10 mouse cellular contexts compared by ENCODE assay signal in genomic region chr12:17089710-17090339, GRCm38 (mm10).
A peak's percentile ranks its signal among the peaks of the same experiment; 100 is the strongest.
DNase-seq lines count a peak whose midpoint lies in the region; ATAC-seq and TF ChIP-seq lines count a peak whose summit lies in the region.
"Had no signal": no experiment of that assay in that cellular context is flagged by ENCODE, and none has a peak within 500 bp of the region (broad histone marks: within the 10 kb centered on the region; RNA-seq: fewer than 3 reads in every experiment).

No protein-coding gene starts in this region.

- no peaks in the 10 kb centered on the region for H3K9me3 ChIP-seq in forebrain, embryonic 15.5 days
- no peaks in the 10 kb centered on the region for H3K9me3 ChIP-seq in forebrain, embryonic 16.5 days (ENCODE audit: control insufficient read depth, low read length)
- H3K9me3 ChIP-seq in neural tube, embryonic 14.5 days (ENCODE audit: control insufficient read depth, low read length): no peaks in the 10 kb centered on the region

- no peaks in the 10 kb centered on the region for H3K27me3 ChIP-seq in forebrain, embryonic 15.5 days
- no peaks in the 10 kb centered on the region for H3K27me3 ChIP-seq in forebrain, embryonic 16.5 days (replicated peaks; ENCODE audit: control insufficient read depth, insufficient read depth, low read length)
- H3K27me3 ChIP-seq in neural tube, embryonic 14.5 days (ENCODE audit: control insufficient read depth, insufficient read depth, low read length): no peaks in the 10 kb centered on the region

- no peak overlapping the region for H3K4me2 ChIP-seq in forebrain, embryonic 15.5 days (replicated peaks)
- no peak overlapping the region for H3K4me2 ChIP-seq in forebrain, embryonic 16.5 days (ENCODE audit: low read length)
- no peak overlapping the region for H3K4me2 ChIP-seq in neural tube, embryonic 14.5 days (ENCODE audit: low read depth, low read length)

- no peak overlapping the region for H3K4me3 ChIP-seq in forebrain, embryonic 15.5 days
- no peak overlapping the region for H3K4me3 ChIP-seq in forebrain, embryonic 16.5 days (replicated peaks; ENCODE audit: low read length)
- no peak overlapping the region for H3K4me3 ChIP-seq in layer of hippocampus, adult 2 months
- no peak overlapping the region for H3K4me3 ChIP-seq in gastrocnemius, adult 2 months
- no peak overlapping the region for H3K4me3 ChIP-seq in neural tube, embryonic 14.5 days (ENCODE audit: low read depth, low read length)
- H3K4me3 ChIP-seq: erythroblast, embryonic 14.5 days had no signal

- 40% methylated on average over 7 of the region's 7 CpGs for WGBS in forebrain, embryonic 15.5 days
- WGBS in forebrain, embryonic 16.5 days: 44% methylated on average over 7 of the region's 7 CpGs
- 47% methylated on average over 7 of the region's 7 CpGs for WGBS in neural tube, embryonic 14.5 days

- H3K27ac ChIP-seq in forebrain, embryonic 15.5 days (replicated peaks): 0 out of 2 replicates have a peak overlapping the region, but pooled peaks have one; percentile 13
- H3K27ac ChIP-seq in forebrain, embryonic 16.5 days (ENCODE audit: low read length): no peak overlapping the region
- H3K27ac ChIP-seq in layer of hippocampus, adult 2 months: peak overlapping the region; percentile 48; the same call in 1 of the 2 replicates
- H3K27ac ChIP-seq in gastrocnemius, adult 2 months: no peak overlapping the region; the same call in 1 of the 2 replicates
- H3K27ac ChIP-seq in neural tube, embryonic 14.5 days (ENCODE audit: low read depth, low read length): no peak overlapping the region

- no peaks in the 10 kb centered on the region for H3K36me3 ChIP-seq in forebrain, embryonic 15.5 days
- no peaks in the 10 kb centered on the region for H3K36me3 ChIP-seq in forebrain, embryonic 16.5 days (ENCODE audit: control insufficient read depth, insufficient read depth)
- no peaks in the 10 kb centered on the region for H3K36me3 ChIP-seq in neural tube, embryonic 14.5 days (ENCODE audit: control insufficient read depth, insufficient read depth, low read length)

- peak; percentile 40; the same call in 1 of the 2 replicates for ATAC-seq in forebrain, embryonic 15.5 days (replicated peaks)
- no peak for ATAC-seq in forebrain, embryonic 16.5 days
- 0 out of 2 replicates have a peak, but pooled peaks have one; percentile 45 for ATAC-seq in neural tube, embryonic 14.5 days (ENCODE audit: low read depth)

- peaks cover 26% of the 10 kb centered on the region for H3K4me1 ChIP-seq in forebrain, embryonic 15.5 days
- peaks cover 19% of the 10 kb centered on the region for H3K4me1 ChIP-seq in forebrain, embryonic 16.5 days (replicated peaks; ENCODE audit: control insufficient read depth, insufficient read depth, low read length)
- H3K4me1 ChIP-seq in neural tube, embryonic 14.5 days (ENCODE audit: control insufficient read depth, insufficient read depth, low read length): no peaks in the 10 kb centered on the region

- DNase-seq in layer of hippocampus, adult 2 months (ENCODE audit: low spot score in 2 of 2): no peak
- DNase-seq in layer of hippocampus, postnatal 25 days (ENCODE audit: extremely low spot score in 1 of 2, low spot score in 1 of 2): no peak
- peak; percentile 69 for DNase-seq in gastrocnemius, adult 2 months
- DNase-seq in ovary, postnatal 10 days (ENCODE audit: low spot score): no peak
- no peak for DNase-seq in layer of hippocampus, adult 11-12 months (ENCODE audit: low spot score)
- DNase-seq: adrenal gland, postnatal 25 days had no signal

- intact Hi-C loops in gastrocnemius, adult 2 months (cut with DNase I): no loop called here

- TF ChIP-seq CTCF in layer of hippocampus, adult 2 months (conservative IDR thresholded peaks at IDR 0.05): no peak
- no peak for TF ChIP-seq CTCF in gastrocnemius, adult 2 months (IDR thresholded peaks at IDR 0.05)

- H3K9ac ChIP-seq in forebrain, embryonic 15.5 days (replicated peaks): no peak overlapping the region
- no peak overlapping the region for H3K9ac ChIP-seq in forebrain, embryonic 16.5 days (replicated peaks; ENCODE audit: low read depth, low read length)
- H3K9ac ChIP-seq in neural tube, embryonic 14.5 days (replicated peaks; ENCODE audit: low read depth, low read length): no peak overlapping the region

Comparison
In these comparisons a context has a peak if more than half of its experiments do, and no peak if none do; other contexts are left out.
1. H3K27ac ChIP-seq: peak in forebrain, embryonic 15.5 days (single experiment) and layer of hippocampus, adult 2 months (single experiment); none in forebrain, embryonic 16.5 days (single experiment), gastrocnemius, adult 2 months (single experiment) and neural tube, embryonic 14.5 days (single experiment).